Mouse (Mus musculus) MEL (cell line): ENCODE measurements around the gene Iah1. TPM values are rescaled to one million over a fixed set of nuclear protein-coding genes. Genes with fewer than 3 reads are reported as not detected.

Experiments used
- DNase-seq: peaks from one replicate; pipeline ENCODE4 v3.0.0; 2011; ENCODE audit warnings: low read depth, low spot score
- H3K27ac ChIP-seq: 2 replicates; pipeline ENCODE4 v1.5.1; 2012; ENCODE audit warnings: low read depth, mild to moderate bottlenecking, control low read depth, low read length, moderate library complexity; ENCODE audit not compliant: control insufficient read depth
- H3K27me3 ChIP-seq, 2 experiments: fragments of 150-350 bp in 1 of 2; sonication (generic) in 1 of 2; 2 replicates each; pipeline ENCODE4 v1.6.1; 2012; ENCODE audit warnings: low read length in 2 of 2, mild to moderate bottlenecking in 2 of 2, improper control_type of control experiment in 1 of 2, moderate library complexity in 1 of 2; ENCODE audit not compliant: insufficient read depth in 2 of 2, control insufficient read depth in 1 of 2
- H3K36me3 ChIP-seq, 2 experiments: 2 replicates each; pipeline ENCODE4 v1.6.1; 2012 to 2014; ENCODE audit warnings: low read length in 2 of 2, improper control_type of control experiment in 1 of 2, inconsistent platforms in 1 of 2, mild to moderate bottlenecking in 1 of 2; ENCODE audit not compliant: insufficient read depth in 2 of 2, control insufficient read depth in 1 of 2
- H3K4me1 ChIP-seq, 2 experiments: fragments of 150-350 bp in 1 of 2; sonication (generic) in 1 of 2; 2 replicates each; pipeline ENCODE4 v1.6.1; 2012; ENCODE audit warnings: low read length in 2 of 2, improper control_type of control experiment in 1 of 2, mild to moderate bottlenecking in 1 of 2; ENCODE audit not compliant: insufficient read depth in 2 of 2, control insufficient read depth in 1 of 2
- H3K4me3 ChIP-seq, 2 experiments: fragments of 150-350 bp in 1 of 2; sonication (generic) in 1 of 2; 2 replicates each; pipeline ENCODE4 v1.5.1; 2012; ENCODE audit warnings: low read depth in 2 of 2, low read length in 2 of 2, mild to moderate bottlenecking in 2 of 2, moderate library complexity in 2 of 2, control low read depth in 1 of 2, improper control_type of control experiment in 1 of 2; ENCODE audit not compliant: control insufficient read depth in 1 of 2, insufficient read depth in 1 of 2
- H3K79me2 ChIP-seq: 2 replicates; pipeline ENCODE4 v1.6.1; 2012; ENCODE audit warnings: mild to moderate bottlenecking, low read length, moderate library complexity; ENCODE audit not compliant: control insufficient read depth, poor library complexity, insufficient read depth
- H3K9ac ChIP-seq: 2 replicates; pipeline ENCODE4 v1.6.1; 2012; ENCODE audit warnings: low read depth, mild to moderate bottlenecking, control low read depth, low read length, moderate library complexity; ENCODE audit not compliant: control insufficient read depth, poor library complexity, severe bottlenecking
- H3K9me3 ChIP-seq: fragments of 150-350 bp; sonication (generic); replicated peaks from 2 replicates; pipeline ENCODE4 v1.6.1; 2012; ENCODE audit warnings: mild to moderate bottlenecking, low read length, improper control_type of control experiment, moderate library complexity; ENCODE audit not compliant: insufficient read depth
- BHLHE40 ChIP-seq: IDR thresholded peaks from 2 replicates; pipeline ENCODE4 v1.6.1; 2012; ENCODE audit warnings: low read depth, mild to moderate bottlenecking, inconsistent platforms, low read length, improper control_type of control experiment, borderline replicate concordance
- E2F4 ChIP-seq: IDR thresholded peaks from 2 replicates; pipeline ENCODE4 v1.6.1; 2011; ENCODE audit warnings: low read depth, low read length, improper control_type of control experiment, borderline replicate concordance
- EP300 ChIP-seq, 2 experiments: IDR thresholded peaks; 2 replicates each; pipeline ENCODE4 v1.6.1; 2011; ENCODE audit warnings: improper control_type of control experiment in 2 of 2, low read length in 2 of 2, low read depth in 1 of 2, mild to moderate bottlenecking in 1 of 2
- ETS1 ChIP-seq: IDR thresholded peaks from 2 replicates; pipeline ENCODE4 v1.6.1; 2012; ENCODE audit warnings: low read depth, mild to moderate bottlenecking, inconsistent platforms, low read length, improper control_type of control experiment, moderate library complexity
- GABPA ChIP-seq: IDR thresholded peaks from 2 replicates; pipeline ENCODE4 v1.6.1; 2012; ENCODE audit warnings: low read depth, mild to moderate bottlenecking, inconsistent platforms, low read length, improper control_type of control experiment, moderate library complexity
- HCFC1 ChIP-seq: IDR thresholded peaks from 2 replicates; pipeline ENCODE4 v1.6.1; 2012; ENCODE audit warnings: low read depth, mild to moderate bottlenecking, inconsistent platforms, low read length, improper control_type of control experiment, moderate library complexity
- JUND ChIP-seq: IDR thresholded peaks from 2 replicates; pipeline ENCODE4 v1.6.1; 2011; ENCODE audit warnings: low read depth, mild to moderate bottlenecking, improper control_type of control experiment, low read length
- MAX ChIP-seq: IDR thresholded peaks from 2 replicates; pipeline ENCODE4 v1.6.1; 2011; ENCODE audit warnings: low read length, improper control_type of control experiment
- MAZ ChIP-seq: IDR thresholded peaks from 2 replicates; pipeline ENCODE4 v1.6.1; 2012; ENCODE audit warnings: low read depth, mild to moderate bottlenecking, inconsistent platforms, low read length, improper control_type of control experiment
- MEF2A ChIP-seq: IDR thresholded peaks from 2 replicates; pipeline ENCODE4 v1.6.1; 2014; ENCODE audit warnings: low read depth, mild to moderate bottlenecking, inconsistent platforms, low read length, improper control_type of control experiment; ENCODE audit not compliant: poor library complexity, insufficient replicate concordance, severe bottlenecking; ENCODE audit errors: extremely low read depth
- MXI1 ChIP-seq: IDR thresholded peaks from 2 replicates; pipeline ENCODE4 v1.6.1; 2011; ENCODE audit warnings: mild to moderate bottlenecking, low read depth, low read length, improper control_type of control experiment
- MYB ChIP-seq: IDR thresholded peaks from 2 replicates; pipeline ENCODE4 v1.6.1; 2011; ENCODE audit warnings: mild to moderate bottlenecking, low read depth, low read length, improper control_type of control experiment
- MYC ChIP-seq: IDR thresholded peaks from 2 replicates; pipeline ENCODE4 v1.6.1; 2011; ENCODE audit warnings: low read depth, mild to moderate bottlenecking, low read length, improper control_type of control experiment, moderate library complexity
- POLR2AphosphoS5 ChIP-seq: IDR thresholded peaks from 2 replicates; pipeline ENCODE4 v1.6.1; 2012; ENCODE audit warnings: low read depth, borderline replicate concordance, mild to moderate bottlenecking, inconsistent platforms, low read length, moderate library complexity, mixed read lengths
- SMC3 ChIP-seq: IDR thresholded peaks from 2 replicates; pipeline ENCODE4 v1.6.1; 2011; ENCODE audit warnings: low read depth, low read length, improper control_type of control experiment
- TAL1 ChIP-seq: IDR thresholded peaks from 2 replicates; pipeline ENCODE4 v1.6.1; 2012; ENCODE audit warnings: mild to moderate bottlenecking, inconsistent platforms, low read length, moderate library complexity, mixed read lengths
- TBP ChIP-seq: IDR thresholded peaks from 2 replicates; pipeline ENCODE4 v1.8.0; 2011; ENCODE audit warnings: low read depth, low read length, improper control_type of control experiment
- UBTF ChIP-seq: IDR thresholded peaks from 2 replicates; pipeline ENCODE4 v1.6.1; 2012; ENCODE audit warnings: low read depth, mild to moderate bottlenecking, inconsistent platforms, low read length, improper control_type of control experiment, moderate library complexity, borderline replicate concordance; ENCODE audit not compliant: insufficient read depth
- USF1 ChIP-seq: IDR thresholded peaks from 2 replicates; pipeline ENCODE4 v1.6.1; 2014; ENCODE audit warnings: low read depth, mild to moderate bottlenecking, inconsistent platforms, low read length, improper control_type of control experiment, moderate library complexity
- USF2 ChIP-seq, 2 experiments: IDR thresholded peaks; 2 replicates each; pipeline ENCODE4 v1.6.1; 2011 to 2012; ENCODE audit warnings: improper control_type of control experiment in 2 of 2, low read length in 2 of 2, borderline replicate concordance in 1 of 2, inconsistent platforms in 1 of 2, low read depth in 1 of 2, mild to moderate bottlenecking in 1 of 2; ENCODE audit not compliant: insufficient read depth in 1 of 2
- ZC3H11A ChIP-seq: IDR thresholded peaks from 2 replicates; pipeline ENCODE4 v1.6.1; 2012; ENCODE audit warnings: low read depth, mild to moderate bottlenecking, inconsistent platforms, low read length, improper control_type of control experiment
- ZKSCAN1 ChIP-seq: IDR thresholded peaks from 2 replicates; pipeline ENCODE4 v1.6.1; 2012; ENCODE audit warnings: low read depth, mild to moderate bottlenecking, inconsistent platforms, low read length, improper control_type of control experiment, moderate library complexity
- ZMIZ1 ChIP-seq: IDR thresholded peaks from 2 replicates; pipeline ENCODE4 v1.6.1; 2012; ENCODE audit warnings: low read depth, mild to moderate bottlenecking, inconsistent platforms, low read length, improper control_type of control experiment, moderate library complexity
- ZNF384 ChIP-seq: IDR thresholded peaks from 2 replicates; pipeline ENCODE4 v1.6.1; 2012; ENCODE audit warnings: low read depth, mild to moderate bottlenecking, inconsistent platforms, low read length, improper control_type of control experiment
- polyA plus RNA-seq, 2 experiments: library from polyadenylated mRNA; stranded (reverse) in 1 of 2; unstranded in 1 of 2; fragments of >175 nt in 1 of 2; fragments of >200 nt in 1 of 2; gene quantifications; 2 replicates each; pipeline versions ENCODE4 v1.2.1 to v1.2.4; 2012; ENCODE audit warnings: low replicate concordance in 2 of 2, low read depth in 1 of 2; ENCODE audit not compliant: insufficient read length in 2 of 2, insufficient read depth in 1 of 2, missing spikeins in 1 of 2
- total RNA-seq: library from RNA; depleted of rRNA; stranded (reverse); fragments of 300-350 nt; gene quantifications from 2 replicates; pipeline ENCODE4 v1.2.3, GENCODE M21; 2012

The Iah1 gene
- total and polyA plus RNA-seq, 3 experiments, result 14.2 to 15.4 TPM; not detected in 1

DNA sequence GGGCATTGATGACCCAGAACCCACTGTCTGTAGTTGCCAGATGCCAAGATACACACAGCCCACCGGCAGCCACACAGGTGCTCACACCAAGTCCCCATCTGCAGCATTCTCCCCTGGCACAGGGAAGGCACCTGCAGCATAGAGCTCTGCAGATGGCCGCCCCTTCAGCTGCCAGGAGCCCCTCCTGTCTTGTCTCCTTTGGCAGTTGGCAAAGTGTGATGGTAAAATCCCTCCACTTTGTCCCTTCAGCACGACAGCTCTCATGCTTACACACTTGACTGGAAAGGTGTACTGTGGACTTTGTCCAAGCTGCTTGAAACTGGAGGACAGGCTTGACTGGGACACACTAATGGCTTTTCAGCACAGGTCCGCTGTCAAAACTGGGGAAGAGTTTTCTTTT lies 4.1 kb downstream of the Iah1 start:
- no peak for DNase-seq
- H3K79me2 ChIP-seq, result peaks cover 5% of the 10 kb centered on the region; the same call in 1 of the 2 replicates
- TF ChIP-seq MXI1, result no peak
- TF ChIP-seq, all 39 proteins: peak for 0
- peaks cover 0 to 2% of the 10 kb centered on the region in 2 experiments; a peak in 1 of 4 replicates for H3K36me3 ChIP-seq
- H3K27me3 ChIP-seq, result no peaks in the 10 kb centered on the region
- H3K4me1 ChIP-seq, result peaks cover 0 to 5% of the 10 kb centered on the region in 2 experiments; a peak in 1 of 4 replicates
- H3K27ac ChIP-seq, result no peak overlapping the region
- H3K9me3 ChIP-seq, result no peaks in the 10 kb centered on the region
- H3K4me3 ChIP-seq, result no peak overlapping the region
- no peak overlapping the region for H3K9ac ChIP-seq

DNA sequence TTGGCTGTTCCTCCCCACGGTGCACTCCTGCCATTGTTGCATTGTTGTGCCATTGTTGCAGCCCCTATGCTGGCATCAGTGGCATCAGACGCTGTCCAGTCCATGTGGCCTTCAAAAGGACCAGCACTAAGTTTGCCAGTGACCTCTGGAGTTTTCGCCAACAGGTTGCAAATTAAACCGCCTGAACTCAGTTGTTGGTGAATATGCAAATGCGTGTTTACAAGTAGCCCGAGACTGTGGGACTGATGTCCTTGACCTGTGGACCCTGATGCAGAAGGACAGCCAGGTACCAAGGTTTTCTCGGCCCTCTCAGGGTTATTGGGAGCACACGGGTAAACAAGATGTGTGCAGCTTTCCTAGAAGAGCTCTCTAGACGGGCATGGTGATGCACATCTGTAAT lies 5.0 kb downstream of the Iah1 start:
- Histone ChIP-seq H3K9me3 (no peaks in the 10 kb centered on the region), H3K4me3 (no peak overlapping the region), H3K4me1 (peaks cover 0 to 5% of the 10 kb centered on the region in 2 experiments; a peak in 1 of 4 replicates), H3K27ac (no peak overlapping the region), H3K9ac (no peak overlapping the region), H3K36me3 (peaks cover 0 to 2% of the 10 kb centered on the region in 2 experiments; a peak in 1 of 4 replicates), H3K79me2 (peaks cover 5% of the 10 kb centered on the region; the same call in 1 of the 2 replicates), H3K27me3 (no peaks in the 10 kb centered on the region)
- DNase-seq, result no peak
- TF ChIP-seq SMC3 (no peak), MYB (no peak), MYC (no peak), MAZ (no peak), ETS1 (no peak), JUND (no peak), HCFC1 (no peak), E2F4 (no peak), EP300 (IDR thresholded peaks at IDR 0.05; ENCODE audit: low read depth in 1 of 2, low read length in 2 of 2) (no peak), POLR2AphosphoS5 (no peak), ZMIZ1 (no peak), BHLHE40 (no peak), UBTF (no peak), ZC3H11A (no peak)

DNA sequence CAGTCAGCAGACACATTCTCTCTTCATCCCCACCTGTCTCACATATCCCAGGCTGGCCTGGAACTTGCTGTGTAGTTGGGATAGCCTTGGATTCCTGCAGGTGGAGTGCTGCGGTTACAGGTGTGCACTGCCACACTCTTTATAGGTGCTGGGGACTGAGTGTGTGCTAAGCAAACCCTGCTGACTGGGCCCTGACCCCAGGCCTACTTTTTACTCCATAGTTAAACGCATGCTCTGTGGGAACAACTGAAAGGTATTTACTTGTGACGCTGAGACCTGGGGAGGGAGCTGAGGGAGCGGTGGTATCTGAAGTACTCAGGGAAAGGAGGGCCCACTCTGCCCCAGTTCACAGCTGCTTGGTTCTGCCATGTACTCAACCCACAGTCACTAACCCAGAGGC lies 6.1 kb downstream of the Iah1 start:
- H3K27ac ChIP-seq, result no peak overlapping the region
- H3K9ac ChIP-seq, result no peak overlapping the region
- DNase-seq, result no peak
- peaks cover 0 to 2% of the 10 kb centered on the region in 2 experiments; a peak in 2 of 4 replicates for H3K36me3 ChIP-seq
- peaks cover 0 to 3% of the 10 kb centered on the region in 2 experiments; a peak in 1 of 4 replicates for H3K4me1 ChIP-seq
- H3K27me3 ChIP-seq, result no peaks in the 10 kb centered on the region
- H3K4me3 ChIP-seq, result no peak overlapping the region
- TF ChIP-seq USF2 (IDR thresholded peaks at IDR 0.05; ENCODE audit: borderline replicate concordance in 1 of 2, insufficient read depth in 1 of 2, low read depth in 1 of 2, low read length in 2 of 2), result no peak
- TF ChIP-seq POLR2AphosphoS5, result no peak
- TF ChIP-seq USF1, result no peak
- TF ChIP-seq GABPA, result no peak
- TF ChIP-seq MYC, result no peak
- no peak for TF ChIP-seq ZKSCAN1
- TF ChIP-seq TBP, result no peak
- TF ChIP-seq UBTF, result no peak
- TF ChIP-seq MAX, result no peak
- no peak for TF ChIP-seq ZNF384
- TF ChIP-seq TAL1, result no peak
- no peak for TF ChIP-seq MEF2A
- no peak for TF ChIP-seq HCFC1
- H3K79me2 ChIP-seq, result no peaks in the 10 kb centered on the region
- H3K9me3 ChIP-seq, result no peaks in the 10 kb centered on the region
